Mouse (Mus musculus) adrenal gland, postnatal 36 days (tissue): Measurements from ENCODE around the gene 1810009J06Rik. TPM values are rescaled to one million over a fixed set of nuclear protein-coding genes. Genes with fewer than 3 reads are reported as not detected.
"Not testable (repeated sequence)": the region's sequence is repeated elsewhere in the genome, so short reads cannot be mapped to it uniquely, and the experiment has no call there.

Experiments used
- DNase-seq, 2 experiments: peaks; one replicate each; pipeline ENCODE4 v3.0.0; 2021; ENCODE audit warnings: mixed read lengths in 1 of 2
- long read RNA-seq, 2 experiments: library from polyadenylated mRNA; stranded (forward); transcript quantifications; one replicate each; pipeline ENCODE4 v2.0.0; 2021; ENCODE audit warnings: borderline sequencing depth in 2 of 2
- total RNA-seq, 2 experiments: library from RNA; stranded (reverse); gene quantifications; 2 replicates each; pipeline ENCODE4 v1.2.3; 2021

The 1810009J06Rik gene
- not detected for total RNA-seq
- long read RNA-seq, experiment 1: 0 reads
- long read RNA-seq, experiment 2: 0 reads

- not testable (repeated sequence) for DNase-seq
These were observed at the start of gene 1810009J06Rik for GRCm38 (mm10) chr6:40964454-40964853. Gene 1810009J06Rik (plus strand): TSS chr6:40964754.

DNA sequence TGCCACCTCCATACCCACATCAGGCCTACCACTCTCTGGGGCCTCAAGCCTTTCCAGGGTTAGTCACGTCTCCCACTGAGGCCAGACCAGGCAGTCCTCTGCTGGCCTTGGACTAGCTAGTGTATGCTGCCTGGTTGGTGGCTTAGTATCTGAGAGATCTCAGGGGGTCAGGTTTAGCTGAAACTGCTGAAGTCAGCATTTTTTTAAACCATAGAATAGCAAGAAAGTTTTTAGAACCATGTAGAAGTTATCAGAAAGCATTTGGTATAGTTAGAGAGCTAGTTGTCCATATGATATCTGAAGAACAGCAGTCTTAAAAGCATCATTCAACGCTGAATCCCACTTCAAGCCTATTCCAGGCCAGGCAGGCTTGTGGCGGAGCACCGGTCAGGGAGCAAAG, 44.6 kb upstream of the 1810009J06Rik start:
- DNase-seq: no peak

DNA sequence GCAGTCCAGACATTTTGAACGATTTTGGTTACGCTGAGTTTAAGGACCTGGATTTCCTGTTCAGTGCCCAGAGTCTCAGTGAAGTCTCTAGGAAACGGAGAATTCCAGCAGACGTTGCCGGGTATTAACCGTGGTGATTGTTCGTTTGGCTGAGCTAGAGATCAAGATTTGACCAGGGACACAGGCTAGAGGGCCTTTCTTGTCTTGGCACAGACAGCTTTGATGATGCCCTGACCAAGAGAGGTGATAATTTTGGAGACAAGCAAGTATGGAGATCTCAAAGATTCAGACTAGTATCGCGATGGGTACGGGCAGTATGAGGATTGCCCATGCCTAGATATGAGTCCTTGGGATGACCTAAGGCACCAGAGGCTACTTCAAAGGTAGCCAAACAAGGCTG, 24.1 kb upstream of the 1810009J06Rik start, which contains the start of gene 1700074P13Rik:
TSS of gene 1700074P13Rik (minus strand) at position 101 of the 400 bp plus-strand sequence.
- DNase-seq: no peak

DNA sequence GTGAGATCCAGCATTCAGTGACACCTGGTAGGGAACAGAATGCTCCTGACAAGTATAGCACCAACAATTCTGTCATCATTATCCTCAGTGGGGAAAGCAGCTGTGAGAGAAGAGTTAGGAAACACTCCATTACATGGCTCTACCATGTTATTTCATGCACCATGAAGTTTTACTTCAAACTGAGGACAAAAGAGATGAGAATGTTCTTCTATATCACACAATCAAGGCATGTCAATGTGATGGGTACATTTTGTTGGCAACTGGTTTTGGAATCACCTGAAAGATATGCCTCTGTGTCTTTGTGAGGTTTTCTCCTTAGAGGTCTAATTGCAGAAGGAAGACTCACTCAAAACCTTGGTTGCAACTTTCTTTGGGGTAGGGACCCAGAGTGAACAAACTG, 12.8 kb upstream of the 1810009J06Rik start, which contains the start of gene Gm4744:
TSS of gene Gm4744 (minus strand) at position 101 of the 400 bp plus-strand sequence.
- DNase-seq: no peak

DNA sequence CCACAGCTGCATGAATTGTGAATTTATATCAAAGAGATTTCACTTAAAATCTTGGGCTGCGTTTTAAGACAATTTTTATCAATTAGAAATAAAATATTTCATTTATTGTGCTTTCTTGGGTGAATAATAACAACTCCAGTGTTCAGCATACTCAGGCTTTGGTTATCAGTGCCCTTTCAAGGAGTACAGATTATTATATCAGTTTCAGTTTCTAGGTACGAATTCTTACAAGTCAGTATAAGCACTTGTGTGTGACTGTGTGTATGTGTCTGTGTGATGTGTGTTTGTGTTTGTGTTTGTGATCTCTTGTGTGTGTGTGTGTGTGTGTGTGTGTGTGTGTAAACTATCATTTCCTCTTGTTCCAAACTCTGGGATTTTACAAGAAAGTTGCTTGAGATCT, 10.8 kb upstream of the 1810009J06Rik start:
- no peak for DNase-seq

DNA sequence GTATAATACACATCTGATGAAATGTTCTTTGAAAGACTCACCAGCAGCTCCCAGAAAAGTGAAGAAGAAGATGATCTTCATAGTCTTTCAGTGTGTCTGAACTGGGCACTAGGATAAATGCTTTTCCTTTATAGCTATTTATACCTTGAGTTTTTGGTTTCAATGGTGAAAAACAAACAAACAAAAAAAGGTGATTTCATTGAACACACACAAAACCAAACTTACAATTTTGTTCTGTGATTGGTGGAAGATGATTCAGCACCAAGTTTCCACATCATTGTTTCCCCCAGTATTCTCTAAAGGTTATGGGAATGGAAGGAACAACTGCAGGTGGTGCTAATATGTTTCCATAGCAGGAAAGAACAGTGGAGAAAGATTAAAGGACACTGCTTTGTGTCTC, 34.8 kb downstream of the 1810009J06Rik start, which contains the start of gene Gm2663:
TSS of gene Gm2663 (minus strand) at position 101 of the 400 bp plus-strand sequence.
- DNase-seq: not testable (repeated sequence)

GRCm38 (mm10) chr6:41015065-41015464, 50.5 kb downstream of the 1810009J06Rik start:
- DNase-seq: no peak

Other genes with a start within 250 kb of the 1810009J06Rik start
- not detected for gene Moxd2, start 77.3 kb upstream of the 1810009J06Rik start, total RNA-seq
- not detected for gene Prss58, start 64.4 kb upstream of the 1810009J06Rik start, total RNA-seq
- not detected for gene 1700074P13Rik, start 24.2 kb upstream of the 1810009J06Rik start, total RNA-seq
- not detected for gene Gm4744, start 12.9 kb upstream of the 1810009J06Rik start, total RNA-seq
- not detected for gene Gm2663, start 34.7 kb downstream of the 1810009J06Rik start, total RNA-seq
- not detected for gene 2210010C04Rik, start 70.8 kb downstream of the 1810009J06Rik start, total RNA-seq